In the genomic region with DNA sequence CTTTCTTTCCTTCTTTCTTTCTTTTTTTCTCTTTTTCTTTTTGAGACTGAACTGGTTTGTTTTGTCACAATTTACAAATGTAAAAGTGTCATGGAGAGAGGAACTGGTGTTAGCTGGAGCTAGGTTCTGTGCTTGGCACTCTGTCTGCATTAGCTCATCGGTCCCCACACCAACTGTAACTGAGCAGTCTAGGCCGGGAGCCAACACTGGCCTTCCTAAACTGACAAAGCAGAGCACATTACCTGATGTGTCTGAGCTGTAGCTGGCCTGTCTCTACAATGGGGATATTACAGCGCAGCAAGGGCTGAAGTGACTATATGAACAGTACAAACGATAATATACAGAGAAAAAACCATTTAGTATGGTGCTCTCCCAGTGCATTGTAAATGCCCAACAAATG, we compare ENCODE assay signal across 12 mouse cellular contexts. TPM values are rescaled to one million over a fixed set of nuclear protein-coding genes. Genes with fewer than 3 reads are reported as not detected.
A peak's percentile ranks its signal among the peaks of the same experiment; 100 is the strongest.
DNase-seq lines count a peak whose midpoint lies in the region.
"Had no signal": no experiment of that assay in that cellular context is flagged by ENCODE, and none has a peak within 500 bp of the region (broad histone marks: within the 10 kb centered on the region; RNA-seq: fewer than 3 reads in every experiment).

No protein-coding gene starts in this region.

- DNase-seq in gastrocnemius, adult 18-20 months (ENCODE audit: low spot score), result peak; percentile 36
- DNase-seq in gastrocnemius, adult 8-10 months (ENCODE audit: low spot score in 2 of 2), result no peak
- peak; percentile 35 for DNase-seq in right cerebral cortex, postnatal 4 days
- DNase-seq in right cerebral cortex, postnatal 36 days (ENCODE audit: low spot score in 2 of 2), result no peak
- DNase-seq in cerebellum, adult 9-10 months, result peak; percentile 94
- peak; percentile 45 for DNase-seq in skeletal muscle tissue, adult 2 months (ENCODE audit: low read depth, low spot score)
- DNase-seq in frontal cortex, postnatal 10 days (ENCODE audit: low spot score in 2 of 2), result no peak
- no peak for DNase-seq in ovary, postnatal 10 days (ENCODE audit: low spot score)
- DNase-seq: kidney, adult 11 months; kidney, postnatal 36 days; right cerebral cortex, postnatal 25 days; thymus, postnatal 25 days had no signal

RNA-seq across cellular contexts. Expression of a gene that starts 2.1 kb away (rescaled TPM):
- total RNA-seq in gastrocnemius, adult 18-20 months (2021), result under 1 TPM; 0.07 to 0.11 TPM
- total RNA-seq in gastrocnemius, adult 8-10 months (2022), result under 1 TPM in 2 of 4 experiments, not detected in 2; 0.08 to 0.19 TPM

RNA-seq across cellular contexts. Expression of a gene that starts 12.5 kb away (rescaled TPM):
- total RNA-seq in gastrocnemius, adult 18-20 months (2021), result 1 to 10 TPM; 4.2 to 4.9 TPM
- 1 to 10 TPM; 2.2 to 3.9 (median 3.6) TPM for total RNA-seq in gastrocnemius, adult 8-10 months (2022)

RNA-seq across cellular contexts. Expression of a gene that starts 24.3 kb away (rescaled TPM):
- total RNA-seq in gastrocnemius, adult 18-20 months (2021), result 10 to 100 TPM; 12.1 to 14.8 TPM
- 10 to 100 TPM; 13.4 to 15.6 (median 14.9) TPM for total RNA-seq in gastrocnemius, adult 8-10 months (2022)

RNA-seq across cellular contexts. Expression of a gene that starts 26.7 kb away (rescaled TPM):
- total RNA-seq in gastrocnemius, adult 18-20 months (2021), result 1 to 10 TPM; 4.9 to 5.6 TPM
- total RNA-seq in gastrocnemius, adult 8-10 months (2022), result 1 to 10 TPM; 4.9 to 6.2 (median 5.6) TPM

Comparison
In these comparisons a context has a peak if more than half of its experiments do, and no peak if none do; other contexts are left out.
1. DNase-seq: peak in gastrocnemius, adult 18-20 months (single experiment), right cerebral cortex, postnatal 4 days (single experiment), cerebellum, adult 9-10 months (single experiment) and skeletal muscle tissue, adult 2 months (single experiment); none in gastrocnemius, adult 8-10 months (0 of 2), right cerebral cortex, postnatal 36 days (0 of 2), frontal cortex, postnatal 10 days (0 of 2) and ovary, postnatal 10 days (single experiment).